Mouse (Mus musculus): ENCODE data around the gene Ap1g2.

DNA sequence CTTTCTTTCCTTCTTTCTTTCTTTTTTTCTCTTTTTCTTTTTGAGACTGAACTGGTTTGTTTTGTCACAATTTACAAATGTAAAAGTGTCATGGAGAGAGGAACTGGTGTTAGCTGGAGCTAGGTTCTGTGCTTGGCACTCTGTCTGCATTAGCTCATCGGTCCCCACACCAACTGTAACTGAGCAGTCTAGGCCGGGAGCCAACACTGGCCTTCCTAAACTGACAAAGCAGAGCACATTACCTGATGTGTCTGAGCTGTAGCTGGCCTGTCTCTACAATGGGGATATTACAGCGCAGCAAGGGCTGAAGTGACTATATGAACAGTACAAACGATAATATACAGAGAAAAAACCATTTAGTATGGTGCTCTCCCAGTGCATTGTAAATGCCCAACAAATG is 12.5 kb upstream of the Ap1g2 start:
- TF ChIP-seq CTCF (IDR thresholded peaks at IDR 0.05 in 2 of 3, conservative IDR thresholded peaks at IDR 0.05 in 1 of 3; ENCODE audit: control insufficient read depth in 1 of 3, insufficient read depth in 1 of 3, low read depth in 2 of 3, low read length in 3 of 3, poor library complexity in 1 of 3, severe bottlenecking in 1 of 3) = no peak
- TF ChIP-seq GATA1 (IDR thresholded peaks at IDR 0.05; ENCODE audit: low read depth, low read length) = no peak
- TF ChIP-seq MEF2A (IDR thresholded peaks at IDR 0.05; ENCODE audit: extremely low read depth, insufficient replicate concordance, low read depth, low read length, poor library complexity, severe bottlenecking) = no peak
- TF ChIP-seq POLR2AphosphoS2 (IDR thresholded peaks at IDR 0.05; ENCODE audit: low read length) = no peak
- TF ChIP-seq MYC (IDR thresholded peaks at IDR 0.05; ENCODE audit: low read depth, low read length) = no peak
- TF ChIP-seq POLR2A (IDR thresholded peaks at IDR 0.05; ENCODE audit: control insufficient read depth in 1 of 2, insufficient read depth in 1 of 2, low read depth in 1 of 2, low read length in 2 of 2, poor library complexity in 1 of 2) = no peak
- TF ChIP-seq ZNF384 (IDR thresholded peaks at IDR 0.05; ENCODE audit: low read depth, low read length) = no peak
- no peak for TF ChIP-seq MXI1 (IDR thresholded peaks at IDR 0.05; ENCODE audit: low read depth, low read length)
- TF ChIP-seq TAL1 (IDR thresholded peaks at IDR 0.05; ENCODE audit: low read length) = no peak
